Mouse (Mus musculus) kidney, adult 2 months (tissue): Measurements from ENCODE around the gene Slc41a3.

Source experiments
- CTCF ChIP-seq: fragments of 200-500 bp; conservative IDR thresholded peaks from 2 replicates; pipeline ENCODE4 v1.5.1; 2011; ENCODE audit warnings: low read depth, mild to moderate bottlenecking, control low read depth, low read length, moderate library complexity, mixed read lengths; ENCODE audit not compliant: insufficient read depth, insufficient read length
- POLR2A ChIP-seq: fragments of 200-500 bp; IDR thresholded peaks from one replicate; pipeline ENCODE4 v1.6.1; 2011; ENCODE audit warnings: low read depth, low read length, control low read depth

DNA sequence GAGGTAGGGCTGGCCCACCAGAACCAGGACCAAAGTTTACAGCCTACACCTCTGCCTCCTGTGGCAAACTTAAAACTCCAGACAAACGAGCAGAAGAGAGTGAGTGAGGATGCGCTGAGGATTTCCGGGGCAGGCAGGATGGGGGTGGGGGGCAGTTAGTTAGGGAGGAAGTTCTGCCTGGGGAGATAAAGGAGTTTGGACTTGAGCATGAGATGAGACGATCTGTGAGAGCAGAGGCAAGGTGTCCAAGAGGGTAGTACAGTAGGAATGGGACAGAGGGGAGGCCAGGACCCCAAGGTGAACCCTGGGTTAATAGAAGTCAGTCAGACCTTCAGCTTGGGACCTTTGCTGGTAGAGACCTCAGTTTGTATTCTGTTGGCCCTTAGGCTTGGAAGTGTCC is 13.7 kb downstream of the Slc41a3 start:
- TF ChIP-seq CTCF, result no peak
- TF ChIP-seq POLR2A, result no peak
